Comparison of ENCODE assay signal across 18 mouse cellular contexts in the genomic region with DNA sequence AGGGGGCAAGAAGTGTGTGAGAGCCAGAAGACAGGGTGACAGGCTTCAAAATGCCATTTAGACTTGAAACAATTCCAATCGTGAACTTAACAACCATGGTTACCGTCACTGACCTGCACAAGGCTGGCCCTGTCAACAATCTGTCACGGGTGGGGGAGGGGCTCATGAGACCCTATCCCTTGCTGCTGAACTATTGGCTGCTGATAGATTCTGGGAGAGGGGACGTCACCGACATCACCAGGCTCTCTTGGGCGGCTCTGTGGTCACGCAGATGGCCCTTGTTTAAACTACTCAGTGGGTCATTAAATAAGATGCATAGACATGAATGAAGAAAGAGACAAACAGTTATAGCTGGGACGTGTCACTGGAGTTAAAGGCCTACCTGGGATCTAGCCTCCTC. TPM values are rescaled to one million over a fixed set of nuclear protein-coding genes. Genes with fewer than 3 reads are reported as not detected.
"Had no signal": no experiment of that assay in that cellular context is flagged by ENCODE, and none has a peak within 500 bp of the region (broad histone marks: within the 10 kb centered on the region; RNA-seq: fewer than 3 reads in every experiment).

No protein-coding gene starts in this region.

- ATAC-seq: liver, embryonic 12.5 days; midbrain, embryonic 15.5 days had no signal

- H3K27ac ChIP-seq: left cerebral cortex, adult 2 months; limb, embryonic 15.5 days; liver, embryonic 12.5 days; macrophage; midbrain, embryonic 15.5 days; neural tube, embryonic 13.5 days had no signal

- H3K4me3 ChIP-seq: kidney, embryonic 15.5 days; left cerebral cortex, adult 2 months; limb, embryonic 15.5 days; liver, embryonic 12.5 days; megakaryocyte, embryonic 14.5 days; midbrain, embryonic 15.5 days; neural tube, embryonic 13.5 days had no signal

- H3K4me2 ChIP-seq: kidney, embryonic 15.5 days; limb, embryonic 15.5 days; liver, embryonic 12.5 days; lung, embryonic 14.5 days; midbrain, embryonic 15.5 days; neural tube, embryonic 13.5 days had no signal

- H3K9me3 ChIP-seq: kidney, embryonic 15.5 days; limb, embryonic 15.5 days; liver, embryonic 12.5 days; megakaryocyte, embryonic 14.5 days; midbrain, embryonic 15.5 days; neural tube, embryonic 13.5 days had no signal

- H3K9ac ChIP-seq: kidney, embryonic 15.5 days; limb, embryonic 15.5 days; liver, embryonic 12.5 days; lung, embryonic 14.5 days; midbrain, embryonic 15.5 days; neural tube, embryonic 13.5 days had no signal

- H3K36me3 ChIP-seq: liver, embryonic 12.5 days; midbrain, embryonic 15.5 days; neural tube, embryonic 13.5 days had no signal

- H3K27me3 ChIP-seq: limb, embryonic 15.5 days; liver, embryonic 12.5 days; megakaryocyte, embryonic 14.5 days; midbrain, embryonic 15.5 days; neural tube, embryonic 13.5 days had no signal

- H3K4me1 ChIP-seq: midbrain, embryonic 15.5 days had no signal

- DNase-seq: kidney, adult 2 months; kidney, postnatal 14 days; lung, embryonic 14.5 days; lung, postnatal 10 days; retina, postnatal 1 day; right cerebral cortex, postnatal 4 days; spleen, adult 18-20 months; thymus, postnatal 36 days had no signal

RNA-seq across cellular contexts. Expression of gene Pla2g12b, which starts 41.2 kb away (rescaled TPM):
- polyA plus RNA-seq: limb, embryonic 11.5 days; lung, embryonic 14.5 days; macrophage; midbrain, embryonic 15.5 days; neural tube, embryonic 13.5 days; thymus, postnatal 0 days had no signal

RNA-seq across cellular contexts. Expression of gene Gm10273, which starts 49.2 kb away (rescaled TPM):
- polyA plus RNA-seq: kidney, embryonic 15.5 days; neural tube, embryonic 13.5 days had no signal
